Mouse (Mus musculus) thymus, adult 2 months (tissue): Measurements from ENCODE around the gene Nfkbiz.

Experiments used
- CTCF ChIP-seq: fragments of 200-500 bp; IDR thresholded peaks from 2 replicates; pipeline ENCODE4 v1.5.1; 2012; ENCODE audit warnings: mild to moderate bottlenecking, control low read depth, low read length, moderate library complexity, borderline replicate concordance; ENCODE audit not compliant: control insufficient read depth, poor library complexity, insufficient read depth; ENCODE audit errors: extremely low read depth
- POLR2A ChIP-seq: fragments of 200-500 bp; IDR thresholded peaks from 2 replicates; pipeline ENCODE4 v1.6.1; 2012; ENCODE audit warnings: mild to moderate bottlenecking, low read length, control low read depth, moderate library complexity; ENCODE audit not compliant: control insufficient read depth, poor library complexity, insufficient read depth; ENCODE audit errors: extremely low read depth

GRCm38 (mm10) chr16:55835798-55836197 is 2.9 kb downstream of the Nfkbiz start:
- TF ChIP-seq CTCF = no peak
- no peak for TF ChIP-seq POLR2A
